Mouse (Mus musculus) C2C12 (cell line): Measurements from ENCODE around the gene Lemd1.

Source experiments
- CEBPB ChIP-seq: IDR thresholded peaks from one replicate; pipeline ENCODE4 v1.6.1; 2011; ENCODE audit warnings: low read depth, mild to moderate bottlenecking, control low read depth, moderate library complexity
- CTCF ChIP-seq: IDR thresholded peaks from one replicate; pipeline ENCODE4 v1.5.1; 2011; ENCODE audit not compliant: control insufficient read depth, insufficient read depth, insufficient read length
- MAX ChIP-seq: IDR thresholded peaks from one replicate; pipeline ENCODE4 v1.6.1; 2011; ENCODE audit warnings: mild to moderate bottlenecking, control low read depth
- MYOD1 ChIP-seq: IDR thresholded peaks from one replicate; pipeline ENCODE4 v1.6.1; 2011; ENCODE audit warnings: low read depth; ENCODE audit not compliant: control insufficient read depth, insufficient read length
- MYOG ChIP-seq: IDR thresholded peaks from one replicate; pipeline ENCODE4 v1.6.1; 2011; ENCODE audit not compliant: control insufficient read depth, insufficient read length; ENCODE audit errors: extremely low read depth
- USF1 ChIP-seq: IDR thresholded peaks from one replicate; pipeline ENCODE4 v1.6.1; 2011; ENCODE audit warnings: low read depth, mild to moderate bottlenecking, control low read depth, moderate library complexity

DNA sequence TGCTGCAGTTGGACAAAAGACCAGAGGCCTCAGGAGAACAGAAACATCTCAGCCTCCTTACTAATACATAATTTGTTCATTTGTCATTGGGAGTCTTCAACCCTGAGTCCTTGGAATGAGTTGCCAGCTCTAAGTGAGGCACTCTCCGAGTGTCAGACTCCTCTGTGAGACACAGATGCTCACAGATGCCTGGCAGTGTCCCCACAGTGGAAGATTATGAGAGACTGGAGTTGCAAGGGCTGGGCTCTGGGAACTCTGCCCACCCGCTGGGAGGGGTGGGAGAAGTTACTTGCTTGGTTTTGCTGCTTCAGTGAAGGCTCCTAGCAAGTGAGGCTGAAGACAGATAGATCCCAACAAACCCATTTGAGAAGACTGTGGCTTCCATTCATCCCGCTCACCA lies 104.8 kb downstream of the Lemd1 start:
- TF ChIP-seq CTCF = no peak
- TF ChIP-seq MAX = no peak
- no peak for TF ChIP-seq MYOG
- no peak for TF ChIP-seq CEBPB
- no peak for TF ChIP-seq USF1
- no peak for TF ChIP-seq MYOD1
